Mouse (Mus musculus) stomach, embryonic 14.5 days (tissue): Measurements from ENCODE around the gene Rab25. TPM values are rescaled to one million over a fixed set of nuclear protein-coding genes. Genes with fewer than 3 reads are reported as not detected.
A peak's percentile ranks its signal among the peaks of the same experiment; 100 is the strongest.

Experiments used
- ATAC-seq: fragments of 200-750 bp; cut with Nextera tagmentation; 2 replicates; pipeline ENCODE4 v1.8.0; 2017; ENCODE audit warnings: low read depth, moderate TSS enrichment; ENCODE audit not compliant: insufficient number of reproducible peaks, insufficient read depth, low FRiP score
- H3K27ac ChIP-seq: fragments of 300-500 bp; sonication (generic); 2 replicates; pipeline ENCODE4 v1.5.1; 2014; ENCODE audit warnings: mild to moderate bottlenecking, low read length, moderate library complexity, mixed read lengths
- H3K27me3 ChIP-seq: fragments of 300-500 bp; sonication (generic); 2 replicates; pipeline ENCODE4 v1.6.1; 2014; ENCODE audit warnings: low read length, control low read depth, mixed read lengths; ENCODE audit not compliant: control insufficient read depth, insufficient read depth
- H3K36me3 ChIP-seq: fragments of 300-500 bp; sonication (generic); 2 replicates; pipeline ENCODE4 v1.6.1; 2014; ENCODE audit warnings: mild to moderate bottlenecking, control low read depth, low read length, moderate library complexity, mixed read lengths; ENCODE audit not compliant: control insufficient read depth, insufficient read depth
- H3K4me1 ChIP-seq: fragments of 300-500 bp; sonication (generic); 2 replicates; pipeline ENCODE4 v1.6.1; 2014; ENCODE audit warnings: low read length, control low read depth, mixed read lengths; ENCODE audit not compliant: control insufficient read depth, insufficient read depth
- H3K4me2 ChIP-seq: fragments of 300-500 bp; sonication (generic); replicated peaks from 2 replicates; pipeline ENCODE4 v1.6.1; 2014; ENCODE audit warnings: low read depth, low read length, control low read depth
- H3K4me3 ChIP-seq: fragments of 300-500 bp; sonication (generic); 2 replicates; pipeline ENCODE4 v1.5.1; 2014; ENCODE audit warnings: low read depth, low read length, control low read depth
- H3K9ac ChIP-seq: fragments of 300-500 bp; sonication (generic); replicated peaks from 2 replicates; pipeline ENCODE4 v1.6.1; 2014; ENCODE audit warnings: low read depth, mild to moderate bottlenecking, control low read depth, low read length, moderate library complexity, mixed read lengths
- H3K9me3 ChIP-seq: fragments of 300-500 bp; sonication (generic); 2 replicates; pipeline ENCODE4 v1.6.1; 2016; ENCODE audit warnings: low read depth, low read length, control low read depth; ENCODE audit not compliant: control insufficient read depth
- WGBS: fragments of 180-500 bp; shearing (Covaris S2); extraction: QIAGEN DNeasy Blood & Tissue Kit; methylation state at CpG from one replicate; pipeline ENCODE4 v1.1.7; 2014; 5-methylcytosine and 5-hydroxymethylcytosine counted together
- polyA plus RNA-seq: library from polyadenylated mRNA; unstranded; fragments of >200 nt; fragmentation: Nextera tagmentation; extraction: Ambion mirVana; gene quantifications from 2 replicates; pipeline ENCODE4 v1.2.1, GENCODE M21; 2014

The Rab25 gene
- polyA plus RNA-seq, 1 experiment from 2014 or later = 57.0 TPM

- Histone ChIP-seq H3K27me3 (no peaks in the 10 kb centered on the region), H3K9ac (peak overlapping the region; percentile 81), H3K4me1 (peaks cover 22% of the 10 kb centered on the region; the same call in 1 of the 2 replicates), H3K36me3 (no peaks in the 10 kb centered on the region), H3K27ac (peak overlapping the region; percentile 82), H3K4me3 (peak overlapping the region; percentile 88), H3K4me2 (peak overlapping the region; percentile 99), H3K9me3 (no peaks in the 10 kb centered on the region)
- WGBS = under 1% methylated on average over 55 of the region's 55 CpGs
- peak; percentile 92 for ATAC-seq
These were observed 45.2 kb downstream of the Rab25 start for GRCm38 (mm10) chr3:88502641-88503504.

- Histone ChIP-seq H3K9ac (peak overlapping the region; percentile 81), H3K9me3 (no peaks in the 10 kb centered on the region), H3K4me2 (peak overlapping the region; percentile 99), H3K27me3 (no peaks in the 10 kb centered on the region), H3K27ac (peak overlapping the region; percentile 82; the same call in 1 of the 2 replicates), H3K36me3 (peaks cover 3% of the 10 kb centered on the region; the same call in 1 of the 2 replicates), H3K4me1 (peaks cover 22% of the 10 kb centered on the region; the same call in 1 of the 2 replicates), H3K4me3 (peak overlapping the region; percentile 88)
- 15% methylated on average over 11 of the region's 11 CpGs for WGBS
- ATAC-seq = no peak
These were observed 46.0 kb downstream of the Rab25 start for GRCm38 (mm10) chr3:88502031-88502571.

DNA sequence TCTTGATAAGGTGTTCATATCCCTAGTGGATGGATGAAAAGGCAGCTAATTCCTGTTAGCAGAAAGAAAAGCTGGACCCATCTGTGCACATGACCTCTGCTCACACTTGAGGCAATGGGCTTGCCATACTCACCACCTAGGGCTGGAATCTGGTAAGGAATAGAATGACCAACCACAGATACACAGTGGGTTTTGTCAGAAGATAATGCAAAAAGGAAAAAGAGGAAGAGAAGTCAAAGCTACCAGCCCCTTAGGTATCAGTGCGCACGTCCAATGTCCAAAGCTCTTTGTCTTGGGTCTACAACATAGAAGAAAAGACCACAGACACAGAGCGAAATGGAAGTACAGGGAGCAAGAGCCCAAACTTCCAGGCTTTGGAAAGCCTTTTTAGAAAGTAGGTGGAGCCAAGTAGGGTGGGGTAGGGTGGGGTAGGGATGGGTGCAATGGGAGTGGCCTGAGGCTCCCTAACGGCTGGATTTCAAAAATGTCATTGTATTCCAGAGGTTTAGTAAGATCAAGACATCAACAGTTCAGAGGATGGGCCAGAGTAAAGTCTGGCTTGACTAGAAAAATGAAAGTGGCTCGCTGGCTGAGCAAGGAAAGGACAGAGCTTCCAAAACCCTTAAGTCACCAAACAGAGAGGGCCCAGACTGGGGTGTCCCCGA is 46.6 kb downstream of the Rab25 start:
- Histone ChIP-seq H3K4me3 (peak overlapping the region; percentile 88), H3K4me2 (peak overlapping the region; percentile 99), H3K36me3 (peaks cover 3% of the 10 kb centered on the region; the same call in 1 of the 2 replicates), H3K4me1 (peaks cover 22% of the 10 kb centered on the region; the same call in 1 of the 2 replicates), H3K9ac (peak overlapping the region; percentile 81; the same call in 1 of the 2 replicates), H3K9me3 (no peaks in the 10 kb centered on the region), H3K27me3 (no peaks in the 10 kb centered on the region), H3K27ac (peak overlapping the region; percentile 82; the same call in 1 of the 2 replicates)
- WGBS = 55% methylated on average over 6 of the region's 6 CpGs
- ATAC-seq = no peak

- no peaks in the 10 kb centered on the region for H3K27me3 ChIP-seq
- H3K4me3 ChIP-seq = peak overlapping the region; percentile 0; the same call in 1 of the 2 replicates
- H3K9me3 ChIP-seq = no peaks in the 10 kb centered on the region
- peak overlapping the region; percentile 99 for H3K4me2 ChIP-seq
- ATAC-seq = no peak
- peaks cover 3% of the 10 kb centered on the region; the same call in 1 of the 2 replicates for H3K36me3 ChIP-seq
- H3K4me1 ChIP-seq = peaks cover 22% of the 10 kb centered on the region; the same call in 1 of the 2 replicates
- 54% methylated on average over 4 of the region's 4 CpGs for WGBS
- no peak overlapping the region for H3K27ac ChIP-seq
- H3K9ac ChIP-seq = no peak overlapping the region
These were observed 47.3 kb downstream of the Rab25 start for GRCm38 (mm10) chr3:88500655-88501365.

DNA sequence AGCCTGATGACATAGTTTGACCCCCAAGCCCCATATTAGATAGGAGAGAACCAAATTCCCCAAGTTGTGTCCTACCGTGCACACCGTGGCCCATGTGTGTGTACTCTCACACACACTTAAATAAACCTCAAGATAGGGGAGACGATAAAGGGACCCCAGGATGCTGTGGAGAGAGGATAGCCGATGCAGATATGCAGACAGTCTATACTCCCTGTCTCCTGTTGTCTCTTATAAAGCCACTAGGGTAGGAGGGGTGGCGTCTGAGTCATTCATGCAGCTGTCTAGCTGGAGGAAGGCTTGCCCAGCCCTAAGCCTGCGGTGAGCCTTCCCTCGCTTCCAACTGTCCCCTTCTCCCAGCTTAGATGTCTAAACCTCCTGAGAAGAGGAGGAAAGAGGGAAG is 48.0 kb downstream of the Rab25 start:
- 78% methylated on average over 7 of the region's 7 CpGs for whole genome bisulfite sequencing
- Histone ChIP-seq H3K4me1 (peaks cover 25% of the 10 kb centered on the region; the same call in 1 of the 2 replicates), H3K27me3 (no peaks in the 10 kb centered on the region), H3K9ac (no peak overlapping the region), H3K36me3 (peaks cover 3% of the 10 kb centered on the region; the same call in 1 of the 2 replicates), H3K27ac (no peak overlapping the region), H3K4me3 (no peak overlapping the region), H3K9me3 (no peaks in the 10 kb centered on the region), H3K4me2 (no peak overlapping the region)
- no peak for ATAC-seq

DNA sequence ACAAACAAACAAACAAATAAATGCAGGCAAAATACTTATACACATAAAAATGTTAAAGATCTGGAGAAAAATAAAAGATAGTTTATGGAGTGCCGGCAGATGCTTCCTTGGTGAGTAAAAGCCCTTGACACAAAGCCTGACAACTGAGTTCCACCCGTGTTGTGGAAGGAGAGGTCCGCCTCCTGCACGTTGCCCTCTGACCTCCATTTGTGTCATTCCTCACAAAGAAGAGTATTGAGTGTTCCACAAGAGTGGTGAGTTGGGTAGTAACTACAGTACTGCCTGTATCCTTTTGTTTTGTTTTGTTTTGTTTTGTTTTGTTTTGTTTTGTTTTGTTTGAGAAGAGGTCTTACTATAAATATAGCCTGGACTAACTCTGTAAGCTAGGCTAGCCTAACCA is 48.5 kb downstream of the Rab25 start:
- Histone ChIP-seq H3K27ac (no peak overlapping the region), H3K4me1 (peaks cover 30% of the 10 kb centered on the region; the same call in 1 of the 2 replicates), H3K36me3 (peaks cover 3% of the 10 kb centered on the region; the same call in 1 of the 2 replicates), H3K4me2 (no peak overlapping the region), H3K9ac (no peak overlapping the region), H3K4me3 (no peak overlapping the region), H3K27me3 (no peaks in the 10 kb centered on the region), H3K9me3 (no peaks in the 10 kb centered on the region)
- ATAC-seq = no peak
- 75% methylated on average over 4 of the region's 4 CpGs for WGBS

DNA sequence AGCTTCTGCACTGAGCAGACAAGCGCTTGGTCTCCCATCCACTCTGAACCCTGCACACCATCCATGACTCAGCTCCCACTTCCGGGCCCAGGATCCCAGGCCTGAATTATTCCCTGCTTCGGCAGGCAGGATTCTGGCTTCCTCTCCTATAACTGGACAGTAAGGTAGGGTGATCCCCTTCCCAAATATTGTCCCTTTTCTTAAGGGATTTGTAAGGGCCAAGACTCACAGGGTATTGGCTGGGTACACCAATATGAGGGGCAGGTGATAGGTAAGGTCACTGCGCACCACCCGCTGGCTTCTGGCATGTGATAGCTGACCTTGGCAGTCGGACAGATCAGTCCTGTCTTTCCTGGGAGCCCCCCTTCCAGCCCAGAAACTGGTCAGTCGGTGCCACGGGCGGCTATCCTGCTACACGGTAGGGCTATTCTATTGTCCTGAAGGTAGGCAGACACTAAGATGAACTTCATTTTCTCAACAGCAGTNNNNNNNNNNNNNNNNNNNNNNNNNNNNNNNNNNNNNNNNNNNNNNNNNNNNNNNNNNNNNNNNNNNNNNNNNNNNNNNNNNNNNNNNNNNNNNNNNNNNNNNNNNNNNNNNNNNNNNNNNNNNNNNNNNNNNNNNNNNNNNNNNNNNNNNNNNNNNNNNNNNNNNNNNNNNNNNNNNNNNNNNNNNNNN is 52.2 kb downstream of the Rab25 start:
- ATAC-seq = no peak
- Histone ChIP-seq H3K9me3 (no peaks in the 10 kb centered on the region), H3K27me3 (no peaks in the 10 kb centered on the region), H3K9ac (0 out of 2 replicates have a peak overlapping the region, but pooled peaks have one; percentile 14), H3K36me3 (peaks cover 3% of the 10 kb centered on the region; the same call in 1 of the 2 replicates), H3K4me3 (no peak overlapping the region), H3K27ac (no peak overlapping the region), H3K4me2 (no peak overlapping the region), H3K4me1 (peaks cover 35% of the 10 kb centered on the region; the same call in 1 of the 2 replicates)
- WGBS = 84% methylated on average over 10 of the region's 10 CpGs
